20 mouse cellular contexts compared by ENCODE assay signal in the genomic region with DNA sequence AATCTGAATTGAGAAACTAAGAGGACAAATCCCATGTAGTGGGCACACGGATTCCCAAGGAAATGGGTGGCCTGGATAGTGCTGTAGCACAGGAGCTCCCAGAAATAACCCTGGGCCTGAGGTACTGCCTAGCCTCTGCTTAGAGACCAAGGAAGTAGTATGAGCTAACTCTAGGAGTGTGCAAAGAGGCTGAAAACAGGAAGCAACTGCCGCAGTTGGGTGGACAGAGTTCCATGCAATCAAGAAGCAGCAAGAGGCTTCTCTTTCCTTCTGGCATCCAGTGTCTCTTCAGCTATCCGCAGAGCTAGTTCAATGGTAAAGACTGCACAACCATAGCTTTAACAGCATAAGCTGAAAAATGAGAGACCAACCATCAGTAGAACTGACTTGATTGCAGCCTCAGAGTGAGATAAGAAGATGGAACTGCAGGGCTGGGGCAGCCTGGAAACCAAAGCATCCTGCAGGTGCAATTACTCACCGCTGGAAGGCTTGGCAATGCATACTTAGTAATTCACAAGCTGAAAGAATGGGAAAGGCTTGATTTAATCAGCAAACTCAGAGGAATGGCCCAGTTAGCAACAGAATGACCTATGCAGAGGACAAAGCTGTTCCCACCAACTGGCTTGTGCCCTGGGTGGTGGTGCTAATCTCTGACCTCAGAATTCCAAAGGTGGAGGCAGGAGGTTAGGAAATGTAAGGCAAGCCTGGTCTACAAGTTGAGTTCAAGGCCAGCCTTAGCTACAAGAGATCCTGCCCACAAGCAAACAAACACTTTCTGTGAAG. TPM values are rescaled to one million over a fixed set of nuclear protein-coding genes. Genes with fewer than 3 reads are reported as not detected.
A peak's percentile ranks its signal among the peaks of the same experiment; 100 is the strongest.
DNase-seq lines count a peak whose midpoint lies in the region; ATAC-seq and TF ChIP-seq lines count a peak whose summit lies in the region.
"Had no signal": no experiment of that assay in that cellular context is flagged by ENCODE, and none has a peak within 500 bp of the region (broad histone marks: within the 10 kb centered on the region; RNA-seq: fewer than 3 reads in every experiment).

No protein-coding gene starts in this region.

- H3K4me2 ChIP-seq in forebrain, embryonic 16.5 days (ENCODE audit: low read length), result no peak overlapping the region
- H3K4me2 ChIP-seq: embryonic facial prominence, embryonic 12.5 days; heart, embryonic 11.5 days had no signal

- no peaks in the 10 kb centered on the region for H3K27me3 ChIP-seq in forebrain, embryonic 16.5 days (replicated peaks; ENCODE audit: control insufficient read depth, insufficient read depth, low read length)
- H3K27me3 ChIP-seq: embryonic facial prominence, embryonic 12.5 days had no signal

- no peak overlapping the region for H3K9ac ChIP-seq in forebrain, embryonic 16.5 days (replicated peaks; ENCODE audit: low read depth, low read length)
- H3K9ac ChIP-seq: embryonic facial prominence, embryonic 12.5 days had no signal

- no peak for TF ChIP-seq CTCF in bone marrow, adult 2 months (IDR thresholded peaks at IDR 0.05; ENCODE audit: control insufficient read depth, insufficient read depth, low read length)

- H3K27ac ChIP-seq in bone marrow, adult 2 months (ENCODE audit: control insufficient read depth, insufficient read depth, low read depth, low read length, poor library complexity), result peak overlapping the region; percentile 45
- no peak overlapping the region for H3K27ac ChIP-seq in forebrain, embryonic 16.5 days (ENCODE audit: low read length)
- H3K27ac ChIP-seq: embryonic facial prominence, embryonic 12.5 days; kidney, postnatal 0 days had no signal

- H3K9me3 ChIP-seq in forebrain, embryonic 16.5 days (ENCODE audit: control insufficient read depth, low read length), result no peaks in the 10 kb centered on the region
- H3K9me3 ChIP-seq: embryonic facial prominence, embryonic 12.5 days had no signal

- ATAC-seq in megakaryocyte-erythroid progenitor cell, adult 5-6 weeks (replicated peaks; ENCODE audit: low FRiP score, low TSS enrichment, poor library complexity, severe bottlenecking), result peak; percentile 61; the same call in 1 of the 2 replicates
- ATAC-seq in forebrain, embryonic 16.5 days, result no peak
- ATAC-seq: inflammation-experienced regulatory T-cells, adult 6 months had no signal

- 32% methylated on average over 4 of the region's 4 CpGs for WGBS in bone marrow, adult 2 months
- WGBS in forebrain, embryonic 16.5 days, result 88% methylated on average over 4 of the region's 4 CpGs

- H3K4me3 ChIP-seq in bone marrow, adult 2 months (replicated peaks; ENCODE audit: control insufficient read depth, low read depth, low read length), result no peak overlapping the region
- no peak overlapping the region for H3K4me3 ChIP-seq in forebrain, embryonic 16.5 days (replicated peaks; ENCODE audit: low read length)
- H3K4me3 ChIP-seq: embryonic facial prominence, embryonic 12.5 days had no signal

- peak; percentile 19 for DNase-seq in layer of hippocampus, adult 9-11 months
- DNase-seq in layer of hippocampus, adult 11-12 months (ENCODE audit: low spot score), result no peak
- DNase-seq in B cell, adult 2 months, result peak; percentile 25 to 36
- DNase-seq in embryo, embryonic 10.5 days (ENCODE audit: low spot score), result no peak
- no peak for DNase-seq in urinary bladder, adult 18-20 months (ENCODE audit: low spot score in 2 of 2)
- DNase-seq: adrenal gland, postnatal 25 days; cerebellum, postnatal 36 days; gastrocnemius, postnatal 25 days; heart, postnatal 36 days; liver; lung, postnatal 10 days; midbrain, embryonic 14.5 days; right cerebral cortex, postnatal 4 days had no signal

- peaks cover 3% of the 10 kb centered on the region for H3K4me1 ChIP-seq in bone marrow, adult 2 months (ENCODE audit: control insufficient read depth, insufficient read depth, low read length)
- no peaks in the 10 kb centered on the region; the same call in 1 of the 2 replicates for H3K4me1 ChIP-seq in forebrain, embryonic 16.5 days (replicated peaks; ENCODE audit: control insufficient read depth, insufficient read depth, low read length)
- H3K4me1 ChIP-seq: embryonic facial prominence, embryonic 12.5 days had no signal

- no peak for TF ChIP-seq POLR2A in bone marrow, adult 2 months (IDR thresholded peaks at IDR 0.05; ENCODE audit: borderline replicate concordance, control insufficient read depth, low read depth, low read length)

- no peaks in the 10 kb centered on the region for H3K36me3 ChIP-seq in forebrain, embryonic 16.5 days (ENCODE audit: control insufficient read depth, insufficient read depth)
- H3K36me3 ChIP-seq: embryonic facial prominence, embryonic 12.5 days had no signal

RNA-seq across cellular contexts. Expression of gene Pum2, which starts 6.3 kb away (rescaled TPM):
- polyA plus RNA-seq in bone marrow, adult 2 months (2011; ENCODE audit: insufficient read depth, insufficient read length, low replicate concordance, missing spikeins), result 26.8 and 34.7 TPM in 2 replicates
- total RNA-seq in megakaryocyte-erythroid progenitor cell, adult 5-6 weeks (2014; fragmentation: Nextera tagmentation), result 111 and 154 TPM in 2 replicates
- total RNA-seq in megakaryocyte-erythroid progenitor cell, adult 5-6 weeks (2017), result 109 and 153 TPM in 2 replicates
- 67.6 and 75.1 TPM in 2 replicates for polyA plus RNA-seq in forebrain, embryonic 16.5 days (2015; fragmentation: Nextera tagmentation; extraction: Ambion mirVana)

Comparison
In these comparisons a context has a peak if more than half of its experiments do, and no peak if none do; other contexts are left out.
1. DNase-seq: peak in layer of hippocampus, adult 9-11 months (single experiment) and B cell, adult 2 months (2 of 2); none in layer of hippocampus, adult 11-12 months (single experiment), embryo, embryonic 10.5 days (single experiment) and urinary bladder, adult 18-20 months (0 of 2).